Mouse (Mus musculus): ENCODE measurements around the gene Dyrk1a. TPM values are rescaled to one million over a fixed set of nuclear protein-coding genes. Genes with fewer than 3 reads are reported as not detected.

The Dyrk1a gene
- total and polyA plus RNA-seq, 3 experiments, result 32.4 to 53.7 (median 40.4) TPM

DNA sequence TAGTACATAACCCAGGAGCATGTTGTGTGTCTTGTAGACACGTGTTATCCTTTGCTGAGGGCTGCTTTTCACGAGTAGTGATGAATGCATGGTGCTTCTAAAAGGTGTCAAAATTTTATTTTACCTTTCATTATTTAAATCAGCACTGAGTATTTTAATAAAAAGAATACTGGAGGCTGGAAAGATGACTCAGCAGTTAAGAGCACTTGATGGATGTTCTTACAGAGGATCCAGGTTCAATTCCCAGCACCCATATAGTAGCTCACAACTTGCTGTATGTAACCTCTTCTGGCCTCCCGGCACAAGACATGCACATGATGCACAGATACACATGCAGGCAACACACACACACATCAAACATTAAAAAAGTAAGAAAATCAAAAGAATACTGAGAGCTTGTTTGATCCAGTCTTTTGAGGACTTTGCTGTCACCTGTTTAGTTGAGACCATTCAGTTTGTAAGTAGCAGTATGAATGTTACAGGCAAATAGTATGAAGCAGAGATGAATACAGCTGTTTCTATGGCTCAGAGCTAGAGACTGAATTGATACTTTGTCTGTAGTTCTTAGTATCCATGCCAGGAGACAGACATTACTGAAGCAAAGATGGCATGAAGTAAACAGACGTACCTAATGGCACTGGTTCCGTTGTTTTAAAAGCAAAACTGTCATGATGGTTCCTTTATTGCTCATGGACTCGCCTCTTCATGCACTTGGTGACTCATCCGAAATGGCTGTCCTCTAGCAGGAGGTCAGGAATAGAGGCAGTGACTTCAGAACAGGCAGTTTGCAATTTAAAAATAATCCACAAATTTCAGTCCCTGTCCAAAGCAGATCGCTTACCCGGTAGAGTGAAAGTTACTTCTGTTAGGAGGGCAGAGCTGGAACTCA is 39.1 kb downstream of the Dyrk1a start:
- Histone ChIP-seq H3K27ac (ENCODE audit: insufficient read depth, low read depth) (peak overlapping the region; percentile 61), H3K4me1 (ENCODE audit: control insufficient read depth in 1 of 2, insufficient read depth in 2 of 2) (peaks cover 7 to 80% of the 10 kb centered on the region in 2 experiments), H3K79me2 (replicated peaks; ENCODE audit: control insufficient read depth, extremely low read depth, insufficient read depth, poor library complexity, severe bottlenecking) (peaks cover 79% of the 10 kb centered on the region), H3K4me3 (replicated peaks in 1 of 3; ENCODE audit: low read depth in 2 of 3, low read length in 2 of 3, poor library complexity in 1 of 3) (no peak overlapping the region), H3K9ac (ENCODE audit: insufficient read depth, low read depth) (0 out of 2 replicates have a peak overlapping the region, but pooled peaks have one; percentile 8), H3K36me3 (replicated peaks in 1 of 2; ENCODE audit: control insufficient read depth in 1 of 2, insufficient read depth in 1 of 2, low read length in 1 of 2) (peaks cover 4 to 26% of the 10 kb centered on the region in 2 experiments), H3K9me3 (replicated peaks; ENCODE audit: low read length) (no peaks in the 10 kb centered on the region), H3K27me3 (replicated peaks) (no peaks in the 10 kb centered on the region), H3K4me2 (ENCODE audit: insufficient read depth, low read depth, poor library complexity, severe bottlenecking) (peak overlapping the region; percentile 53)
- dilution Hi-C loops (cut with MboI; ENCODE audit: extremely low pct_ligation_motif_present, extremely low pct_unique_long_range_greater_than_20kb, low sequenced_read_pairs) (no loop called here), in situ Hi-C loops (cut with MboI; ENCODE audit: low pct_ligation_motif_present, low pct_unique_long_range_greater_than_20kb, low sequenced_read_pairs) (no loop called here)
- TF ChIP-seq ETS1 (conservative IDR thresholded peaks at IDR 0.05; ENCODE audit: low read depth, low read length) (peak; percentile 24; the same call in 1 of the 2 replicates), ZKSCAN1 (IDR thresholded peaks at IDR 0.05; ENCODE audit: borderline replicate concordance, low read depth, low read length) (no peak), MAFK (IDR thresholded peaks at IDR 0.05; ENCODE audit: insufficient replicate concordance, low read length) (0 out of 2 replicates have a peak, but pooled peaks have one; percentile 56), MAZ (IDR thresholded peaks at IDR 0.05; ENCODE audit: low read depth, low read length) (no peak), JUN (IDR thresholded peaks at IDR 0.05; ENCODE audit: insufficient read depth, low read depth, low read length) (no peak), JUND (conservative IDR thresholded peaks at IDR 0.05; ENCODE audit: low read depth, low read length) (0 out of 2 replicates have a peak, but pooled peaks have one; percentile 17), CHD1 (IDR thresholded peaks at IDR 0.05; ENCODE audit: low read depth, low read length) (0 out of 2 replicates have a peak, but pooled peaks have one; percentile 38), HCFC1 (IDR thresholded peaks at IDR 0.05; ENCODE audit: low read depth, low read length) (no peak), GABPA (IDR thresholded peaks at IDR 0.05; ENCODE audit: insufficient replicate concordance, low read depth, low read length) (no peak), BHLHE40 (IDR thresholded peaks at IDR 0.05; ENCODE audit: low read depth, low read length) (peak; percentile 52), IRF4 (IDR thresholded peaks at IDR 0.05; ENCODE audit: low read depth, low read length) (0 out of 2 replicates have a peak, but pooled peaks have one; percentile 25), EP300 (IDR thresholded peaks at IDR 0.05; ENCODE audit: low read length) (peak; percentile 51), MEF2A (IDR thresholded peaks at IDR 0.05; ENCODE audit: borderline replicate concordance, low read depth, low read length) (no peak)
- peak; percentile 56 for DNase-seq (ENCODE audit: extremely low read depth)

DNA sequence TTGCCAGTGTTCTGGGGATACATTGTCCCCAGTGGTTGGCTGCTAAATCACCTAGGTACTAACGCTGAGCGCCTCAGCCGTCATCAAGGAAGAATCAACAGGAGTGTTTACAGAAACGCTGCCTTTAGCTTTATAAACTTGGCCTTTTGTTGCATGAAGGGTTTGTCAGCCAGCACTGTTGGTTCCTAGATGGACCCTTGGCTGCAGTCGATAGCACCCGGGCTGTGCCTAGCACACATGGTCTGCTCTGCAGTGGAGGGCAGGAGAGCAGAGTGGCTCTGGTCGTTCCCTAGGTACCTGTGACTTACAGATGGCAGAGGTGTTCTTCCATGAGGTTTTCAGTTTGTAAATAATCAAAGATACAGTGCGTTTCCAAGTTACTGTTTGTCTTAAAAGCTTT is 42.8 kb downstream of the Dyrk1a start:
- Histone ChIP-seq H3K4me3 (replicated peaks in 1 of 3; ENCODE audit: low read depth in 2 of 3, low read length in 2 of 3, poor library complexity in 1 of 3) (no peak overlapping the region), H3K27ac (ENCODE audit: insufficient read depth, low read depth) (no peak overlapping the region), H3K27me3 (replicated peaks) (no peaks in the 10 kb centered on the region), H3K36me3 (replicated peaks in 1 of 2; ENCODE audit: control insufficient read depth in 1 of 2, insufficient read depth in 1 of 2, low read length in 1 of 2) (peaks cover 7 to 46% of the 10 kb centered on the region in 2 experiments), H3K4me2 (ENCODE audit: insufficient read depth, low read depth, poor library complexity, severe bottlenecking) (no peak overlapping the region), H3K79me2 (replicated peaks; ENCODE audit: control insufficient read depth, extremely low read depth, insufficient read depth, poor library complexity, severe bottlenecking) (peaks cover 73% of the 10 kb centered on the region), H3K9me3 (replicated peaks; ENCODE audit: low read length) (peaks cover 7% of the 10 kb centered on the region), H3K9ac (ENCODE audit: insufficient read depth, low read depth) (no peak overlapping the region), H3K4me1 (ENCODE audit: control insufficient read depth in 1 of 2, insufficient read depth in 2 of 2) (peaks cover 3 to 66% of the 10 kb centered on the region in 2 experiments)
- no peak for DNase-seq (ENCODE audit: extremely low read depth)
- TF ChIP-seq UBTF (IDR thresholded peaks at IDR 0.05; ENCODE audit: low read depth, low read length) (no peak), CHD2 (IDR thresholded peaks at IDR 0.05; ENCODE audit: low read length) (no peak), KAT2A (IDR thresholded peaks at IDR 0.05; ENCODE audit: insufficient replicate concordance, low read length) (no peak), NELFE (IDR thresholded peaks at IDR 0.05; ENCODE audit: low read depth, low read length) (no peak)
- dilution Hi-C loops (cut with MboI; ENCODE audit: extremely low pct_ligation_motif_present, extremely low pct_unique_long_range_greater_than_20kb, low sequenced_read_pairs), result no loop called here
- in situ Hi-C loops (cut with MboI; ENCODE audit: low pct_ligation_motif_present, low pct_unique_long_range_greater_than_20kb, low sequenced_read_pairs), result no loop called here
